Mouse (Mus musculus): ENCODE results near the gene Peg10.

DNA sequence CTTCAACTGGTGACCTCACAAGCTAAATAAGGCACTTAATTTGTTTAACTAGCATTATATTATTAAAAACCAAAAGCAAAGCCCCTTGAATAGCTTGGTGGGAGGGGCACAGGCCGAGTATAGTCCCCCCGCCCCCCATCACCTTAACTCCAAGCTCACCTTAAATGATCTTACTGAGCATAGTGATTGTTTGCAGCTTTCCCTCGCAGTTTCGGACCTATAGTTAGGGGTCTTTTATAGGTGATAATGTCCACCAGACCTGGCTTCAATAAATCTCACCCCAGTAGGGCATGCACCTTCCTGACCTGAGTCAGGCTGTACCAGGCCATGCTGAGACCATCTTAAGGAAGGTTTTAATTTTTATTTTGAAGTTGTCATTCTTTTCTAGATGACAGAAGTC lies 4.2 kb downstream of the Peg10 start:
- no peak for TF ChIP-seq CTCF (IDR thresholded peaks at IDR 0.05; ENCODE audit: low read depth)
- TF ChIP-seq EP300 (IDR thresholded peaks at IDR 0.05; ENCODE audit: low read depth) = no peak
